Mouse (Mus musculus): ENCODE measurements around the gene Tmem30a. TPM values are rescaled to one million over a fixed set of nuclear protein-coding genes. Genes with fewer than 3 reads are reported as not detected.

The Tmem30a gene
- total RNA-seq, 2 experiments from 2014 or later = 111 to 118 TPM

Other genes with a start within 250 kb of the Tmem30a start
- gene Col12a1, start 74.7 kb downstream of the Tmem30a start, total RNA-seq (2015) = 0.11 TPM in 1 of 2 replicates, not detected in the other
- 0.04 TPM in 1 of 2 replicates, not detected in the other for gene Col12a1, start 74.7 kb downstream of the Tmem30a start, total RNA-seq (2017)
- 346 and 414 TPM in 2 replicates for gene Cox7a2, start 33.6 kb downstream of the Tmem30a start, total RNA-seq (2015)
- 115 and 122 TPM in 2 replicates for gene Cox7a2, start 33.6 kb downstream of the Tmem30a start, total RNA-seq (2017)
- gene Filip1, start 219.3 kb upstream of the Tmem30a start, total RNA-seq (2015) = 0.07 TPM in 1 of 2 replicates, not detected in the other
- 0.11 and 0.94 TPM in 2 replicates for gene Filip1, start 219.3 kb upstream of the Tmem30a start, total RNA-seq (2017)

Measured in megakaryocyte, adult 5-6 weeks (primary cell).